ENCODE assay signal across 8 mouse cellular contexts in the genomic region with DNA sequence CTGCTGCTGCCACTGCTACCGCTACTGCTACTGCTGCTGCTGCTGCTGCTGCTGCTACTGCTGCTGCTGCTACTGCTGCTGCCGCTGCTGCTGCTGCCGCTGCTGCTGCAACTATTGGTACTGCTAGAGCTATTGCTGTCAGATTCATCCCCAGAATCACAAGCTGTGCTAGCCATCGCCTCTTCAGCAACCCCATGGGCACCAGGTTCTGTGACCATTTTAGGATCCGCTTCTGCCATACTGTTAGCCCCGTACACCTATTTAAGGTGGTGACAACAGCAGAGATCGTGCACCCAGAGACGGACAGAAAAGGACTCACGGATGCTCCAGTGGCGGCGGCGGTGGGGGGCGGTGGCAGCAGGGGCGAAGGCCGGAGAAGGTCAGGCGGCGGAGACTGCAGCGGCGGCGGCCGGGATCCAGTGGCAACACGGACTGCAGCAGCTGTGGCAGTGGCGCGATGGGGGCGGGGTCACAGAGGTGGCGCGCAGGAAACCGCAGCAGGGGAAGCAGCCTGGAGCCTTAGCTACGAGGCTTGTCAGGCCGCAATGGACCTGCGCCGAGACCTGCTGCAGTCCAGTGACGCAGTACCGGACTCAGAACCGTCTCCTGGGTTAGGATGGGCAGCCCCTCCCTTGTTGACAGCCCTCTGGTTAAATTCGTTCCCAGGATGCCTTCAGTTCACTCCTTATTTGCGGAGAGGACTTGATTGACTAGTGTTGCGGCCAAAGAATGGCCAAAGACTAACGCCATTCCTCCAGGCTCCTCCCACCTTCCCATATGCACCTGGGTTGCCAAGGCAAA. TPM values are rescaled to one million over a fixed set of nuclear protein-coding genes. Genes with fewer than 3 reads are reported as not detected.
A peak's percentile ranks its signal among the peaks of the same experiment; 100 is the strongest.
DNase-seq lines count a peak whose midpoint lies in the region; ATAC-seq lines count a peak whose summit lies in the region.

A gene (minus strand): TSS at position 621 of the 801 bp plus-strand sequence.

- ATAC-seq in inflammation-experienced regulatory T-cells, adult 6 months, result peak; percentile 73

- peak within 1 kb of the TSS; percentile 2; the same call in 1 of the 2 replicates for H3K4me3 ChIP-seq in macrophage (ENCODE audit: inconsistent target)

- no peaks in the 10 kb centered on the region for H3K36me3 ChIP-seq in macrophage (ENCODE audit: inconsistent target)

- H3K27ac ChIP-seq in macrophage, result no peak within 1 kb of the TSS

- 12% methylated on average over 28 of the region's 39 CpGs for WGBS in macrophage (ENCODE audit: missing documents)

- H3K79me2 ChIP-seq in macrophage (ENCODE audit: inconsistent target), result no peaks in the 10 kb centered on the region

- peak; percentile 66 for DNase-seq in adrenal gland, postnatal 14 days
- peak; percentile 59 for DNase-seq in embryo, embryonic 9.5 days (ENCODE audit: extremely low spot score)
- DNase-seq in gastrocnemius, postnatal 25 days, result peak; percentile 45
- DNase-seq in left cerebral cortex, adult 8-10 months (ENCODE audit: low spot score in 2 of 2), result peak; percentile 54 to 89
- peak; percentile 73 to 78 for DNase-seq in right cerebral cortex, adult 2 months (ENCODE audit: low spot score in 2 of 2)
- peak; percentile 35 to 58 for DNase-seq in urinary bladder, postnatal 36 days (ENCODE audit: low spot score in 2 of 2)

RNA-seq across cellular contexts. Expression of the gene that starts here (rescaled TPM):
- total RNA-seq in adrenal gland, postnatal 14 days (2021), result 2.4 and 3.1 TPM in 2 replicates
- under 1 TPM; 0.49 to 0.91 TPM for total RNA-seq in gastrocnemius, postnatal 25 days (2021)
- polyA plus RNA-seq in inflammation-experienced regulatory T-cells, adult 6 months (2017; shearing (Covaris generic)), result under 1 TPM; 0.43 to 0.99 (median 0.45) TPM
- 10 to 100 TPM; 41.7 to 49.4 (median 45.2) TPM for total RNA-seq in left cerebral cortex, adult 8-10 months (2022)
- total RNA-seq in macrophage (2018; cell fraction: chromatin; rRNA removed), result not detected
- total RNA-seq in macrophage (2018; cell fraction: cytosol; rRNA removed), result under 1 TPM in 13 of 26 experiments, not detected in 13; 0.03 to 0.13 (median 0.06) TPM
- total RNA-seq in macrophage (2018; cell fraction: nucleus; rRNA removed), result under 1 TPM in 3 of 26 experiments, not detected in 23; 0.21 to 0.25 (median 0.25) TPM
- not detected in 3 replicates for polyA plus RNA-seq in macrophage (2018)

Comparison
In these comparisons a context has a peak if more than half of its experiments do, and no peak if none do; other contexts are left out.
1. RNA of the gene that starts here (total RNA-seq): 41.7 to 49.4 TPM in left cerebral cortex, adult 8-10 months; 2.4 to 3.1 TPM in adrenal gland, postnatal 14 days and 0.49 to 0.91 TPM in gastrocnemius, postnatal 25 days; every median in the first group is over 10 times any median in the second.
2. Peak in DNase-seq in gastrocnemius, postnatal 25 days; RNA of the gene not detected or under 1 TPM.
3. Peak in ATAC-seq in inflammation-experienced regulatory T-cells, adult 6 months; RNA of the gene not detected or under 1 TPM.
4. Peak in every context shown above with its lines, with median percentiles within 50 percentile points of each other: DNase-seq.